In the genomic region with DNA sequence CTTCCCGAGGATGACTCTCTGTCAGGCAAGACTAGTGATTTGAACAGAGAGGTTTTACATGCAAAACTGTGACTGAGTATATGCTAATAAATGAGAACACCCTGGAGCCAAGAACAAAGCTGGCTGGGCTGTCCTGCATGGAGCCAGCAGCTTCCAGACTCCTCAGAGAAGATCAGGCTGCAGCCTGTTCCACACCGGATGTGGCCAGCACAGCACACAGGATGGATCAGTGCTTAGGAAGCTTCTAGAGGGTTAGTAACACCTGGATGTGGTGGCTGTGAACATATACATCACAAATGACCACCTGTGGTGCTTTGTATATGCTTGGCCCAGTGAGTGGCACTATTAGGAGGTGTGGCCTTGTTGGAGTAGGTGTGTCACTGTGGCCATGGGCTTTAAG, we compare ENCODE assay signal across 18 mouse cellular contexts.
"Had no signal": no experiment of that assay in that cellular context is flagged by ENCODE, and none has a peak within 500 bp of the region (broad histone marks: within the 10 kb centered on the region; RNA-seq: fewer than 3 reads in every experiment).

No protein-coding gene starts in this region.

- H3K9ac ChIP-seq: limb, embryonic 13.5 days; liver, embryonic 14.5 days had no signal

- H3K4me2 ChIP-seq: limb, embryonic 13.5 days; midbrain, embryonic 11.5 days had no signal

- H3K36me3 ChIP-seq: limb, embryonic 13.5 days had no signal

- H3K27ac ChIP-seq: limb, embryonic 13.5 days; liver, embryonic 14.5 days; stomach, postnatal 0 days had no signal

- H3K4me3 ChIP-seq: limb, embryonic 13.5 days had no signal

- ATAC-seq: intestine, embryonic 16.5 days had no signal

- DNase-seq: kidney, postnatal 14 days; kidney, postnatal 4 days; left cerebral cortex, postnatal 4 days; lung, adult 2 months; lung, postnatal 14 days; lung, postnatal 4 days; midbrain, embryonic 14.5 days; right cerebral cortex, adult 18-20 months; right cerebral cortex, postnatal 14 days; right cerebral cortex, postnatal 4 days; thymus, adult 2 months; thymus, postnatal 14 days; thymus, postnatal 4 days had no signal
